8 mouse cellular contexts compared by ENCODE assay signal in genomic region chr12:72831711-72832432, GRCm38 (mm10).
DNase-seq lines count a peak whose midpoint lies in the region; ATAC-seq and TF ChIP-seq lines count a peak whose summit lies in the region.

No protein-coding gene starts in this region.

- H3K4me3 ChIP-seq in ES-E14 (ENCODE audit: insufficient read depth in 1 of 2, low read depth in 1 of 2, low read length in 2 of 2, poor library complexity in 1 of 2, severe bottlenecking in 1 of 2) = peak overlapping the region; percentile 44 to 50
- H3K4me3 ChIP-seq in embryonic fibroblast, embryonic 13.5 days (ENCODE audit: insufficient read depth, low read length) = 0 out of 2 replicates have a peak overlapping the region, but pooled peaks have one; percentile 11
- peak overlapping the region; percentile 37 for H3K4me3 ChIP-seq in heart, postnatal 0 days (ENCODE audit: low read depth, low read length)
- H3K4me3 ChIP-seq in midbrain, embryonic 10.5 days = peak overlapping the region; percentile 47
- H3K4me3 ChIP-seq in stomach, embryonic 15.5 days (replicated peaks) = peak overlapping the region; percentile 33

- peaks cover 12% of the 10 kb centered on the region; the same call in 1 of the 2 replicates for H3K27me3 ChIP-seq in heart, postnatal 0 days (ENCODE audit: control insufficient read depth, insufficient read depth, low read length)
- H3K27me3 ChIP-seq in midbrain, embryonic 10.5 days (ENCODE audit: low read depth, poor library complexity, severe bottlenecking) = peaks cover 90% of the 10 kb centered on the region
- H3K27me3 ChIP-seq in stomach, embryonic 15.5 days (replicated peaks) = no peaks in the 10 kb centered on the region

- TF ChIP-seq EP300 in heart, postnatal 0 days (IDR thresholded peaks at IDR 0.05; ENCODE audit: low read depth) = no peak

- H3K27ac ChIP-seq in ES-E14 (ENCODE audit: insufficient read depth, low read depth, low read length, poor library complexity, severe bottlenecking) = no peak overlapping the region
- no peak overlapping the region for H3K27ac ChIP-seq in embryonic fibroblast, embryonic 13.5 days (ENCODE audit: insufficient read depth, low read length)
- H3K27ac ChIP-seq in heart, postnatal 0 days (ENCODE audit: low read depth) = no peak overlapping the region
- no peak overlapping the region for H3K27ac ChIP-seq in midbrain, embryonic 10.5 days (replicated peaks)
- no peak overlapping the region for H3K27ac ChIP-seq in stomach, embryonic 15.5 days

- in situ Hi-C loops in ES-E14 (cut with MboI; ENCODE audit: low sequenced_read_pairs in 2 of 2, unreplicated experiment in 2 of 2) = loop anchor here in 1 of 2 experiments (25.0 kb wide), 1 partner anchor 130 kb away; no protein-coding TSS in a partner anchor

- peak overlapping the region; percentile 41; the same call in 1 of the 2 replicates for H3K9ac ChIP-seq in ES-E14 (ENCODE audit: insufficient read depth, low read depth, low read length, poor library complexity, severe bottlenecking)
- H3K9ac ChIP-seq in heart, postnatal 0 days (replicated peaks; ENCODE audit: low read depth, low read length) = peak overlapping the region; percentile 44
- no peak overlapping the region for H3K9ac ChIP-seq in stomach, embryonic 15.5 days

- no peak for TF ChIP-seq POLR2A in embryonic fibroblast, embryonic 13.5 days (IDR thresholded peaks at IDR 0.05; ENCODE audit: low read depth, low read length)

- peak overlapping the region; percentile 60 for H3K4me2 ChIP-seq in heart, postnatal 0 days (ENCODE audit: low read depth, low read length)
- H3K4me2 ChIP-seq in stomach, embryonic 15.5 days = peak overlapping the region; percentile 69

- DNase-seq in ES-E14 (ENCODE audit: low read depth, low spot score) = no peak
- DNase-seq in adrenal gland, postnatal 25 days = peak; percentile 54
- no peak for DNase-seq in heart, postnatal 0 days (ENCODE audit: low spot score)
- DNase-seq in layer of hippocampus, postnatal 25 days (ENCODE audit: extremely low spot score in 1 of 2, low spot score in 1 of 2) = peak; percentile 43 to 57
- peak; percentile 43 for DNase-seq in midbrain, embryonic 10.5 days (ENCODE audit: low spot score)
- DNase-seq in thymus, postnatal 14 days = no peak

- WGBS in heart, postnatal 0 days = 6% methylated on average over 42 of the region's 42 CpGs
- WGBS in midbrain, embryonic 10.5 days = 10% methylated on average over 42 of the region's 42 CpGs
- whole genome bisulfite sequencing in stomach, embryonic 15.5 days = 6% methylated on average over 42 of the region's 42 CpGs

- H3K4me1 ChIP-seq in ES-E14 (ENCODE audit: control insufficient read depth in 2 of 2, insufficient read depth in 2 of 2, low read length in 2 of 2, poor library complexity in 1 of 2) = peaks cover 0 to 8% of the 10 kb centered on the region in 2 experiments; a peak in 1 of 4 replicates
- no peaks in the 10 kb centered on the region for H3K4me1 ChIP-seq in embryonic fibroblast, embryonic 13.5 days (ENCODE audit: control insufficient read depth, insufficient read depth, low read length)
- no peaks in the 10 kb centered on the region for H3K4me1 ChIP-seq in heart, postnatal 0 days (ENCODE audit: control insufficient read depth, insufficient read depth)
- H3K4me1 ChIP-seq in midbrain, embryonic 10.5 days = peaks cover 11% of the 10 kb centered on the region
- peaks cover 6% of the 10 kb centered on the region for H3K4me1 ChIP-seq in stomach, embryonic 15.5 days

- no peaks in the 10 kb centered on the region for H3K36me3 ChIP-seq in ES-E14 (ENCODE audit: control insufficient read depth, insufficient read depth, low read length, poor library complexity, severe bottlenecking)
- H3K36me3 ChIP-seq in heart, postnatal 0 days (replicated peaks; ENCODE audit: control insufficient read depth, insufficient read depth, low read length) = no peaks in the 10 kb centered on the region
- no peaks in the 10 kb centered on the region for H3K36me3 ChIP-seq in midbrain, embryonic 10.5 days
- no peaks in the 10 kb centered on the region for H3K36me3 ChIP-seq in stomach, embryonic 15.5 days

- peak; percentile 72 for ATAC-seq in heart, postnatal 0 days (ENCODE audit: insufficient read depth, low read depth)
- 0 out of 2 replicates have a peak, but pooled peaks have one; percentile 52 for ATAC-seq in stomach, embryonic 15.5 days (ENCODE audit: insufficient read depth, low FRiP score, low read depth)

- TF ChIP-seq CTCF in embryonic fibroblast, embryonic 13.5 days (IDR thresholded peaks at IDR 0.05; ENCODE audit: borderline replicate concordance, insufficient read depth, low read length) = no peak
- no peak for TF ChIP-seq CTCF in heart, postnatal 0 days (IDR thresholded peaks at IDR 0.05; ENCODE audit: low read depth)

- H3K9me3 ChIP-seq in ES-E14 (ENCODE audit: control insufficient read depth, insufficient read depth, low read depth, low read length) = no peaks in the 10 kb centered on the region
- no peaks in the 10 kb centered on the region for H3K9me3 ChIP-seq in heart, postnatal 0 days (replicated peaks; ENCODE audit: control insufficient read depth, low read length)
- no peaks in the 10 kb centered on the region for H3K9me3 ChIP-seq in midbrain, embryonic 10.5 days (replicated peaks)
- H3K9me3 ChIP-seq in stomach, embryonic 15.5 days = no peaks in the 10 kb centered on the region

TF ChIP-seq in ES-E14, 5 proteins besides CTCF, POLR2A, EP300 and RAD21:
- TF ChIP-seq ZNF384 (IDR thresholded peaks at IDR 0.05; ENCODE audit: low read depth, low read length) (no peak), ZC3H11A (IDR thresholded peaks at IDR 0.05; ENCODE audit: borderline replicate concordance, low read depth, low read length) (no peak), HCFC1 (IDR thresholded peaks at IDR 0.05; ENCODE audit: borderline replicate concordance, insufficient read depth, low read length) (no peak), MAFK (IDR thresholded peaks at IDR 0.05; ENCODE audit: insufficient read depth, low read depth, low read length) (no peak), CHD2 (IDR thresholded peaks at IDR 0.05; ENCODE audit: low read depth, low read length) (no peak)

Comparison
In these comparisons a context has a peak if more than half of its experiments do, and no peak if none do; other contexts are left out.
1. DNase-seq: peak in adrenal gland, postnatal 25 days (single experiment), layer of hippocampus, postnatal 25 days (2 of 2) and midbrain, embryonic 10.5 days (single experiment); none in ES-E14 (single experiment), heart, postnatal 0 days (single experiment) and thymus, postnatal 14 days (single experiment).
2. Peak in every context shown above with its lines, with median percentiles within 50 percentile points of each other: H3K4me3 ChIP-seq.